Mouse (Mus musculus): ENCODE data around the gene Pdk1. TPM values are rescaled to one million over a fixed set of nuclear protein-coding genes. Genes with fewer than 3 reads are reported as not detected.
"Not testable (repeated sequence)": the region's sequence is repeated elsewhere in the genome, so short reads cannot be mapped to it uniquely, and the experiment has no call there.

Gene Pdk1
- total RNA-seq, 2 experiments from 2014 or later: 44.3 to 46.0 TPM

GRCm38 (mm10) chr2:71913911-71914310 is 40.9 kb downstream of the Pdk1 start:
- intact Hi-C loops (cut with DNase I): no loop called here
- no peak for DNase-seq (ENCODE audit: low spot score in 2 of 2)

- intact Hi-C loops (cut with DNase I): no loop called here
- DNase-seq (ENCODE audit: low spot score in 2 of 2): no peak
Measured at GRCm38 (mm10) chr2:71919227-71919647, 46.2 kb downstream of the Pdk1 start.

- intact Hi-C loops (cut with DNase I): not testable (repeated sequence)
Measured at GRCm38 (mm10) chr2:71924931-71925330, 51.9 kb downstream of the Pdk1 start.

GRCm38 (mm10) chr2:71934046-71934445 is 61.0 kb downstream of the Pdk1 start:
- intact Hi-C loops (cut with DNase I): no loop called here
- DNase-seq (ENCODE audit: low spot score in 2 of 2): no peak

More at GRCm38 (mm10) chr2:71924931-71925330, 51.9 kb downstream of the Pdk1 start:
- DNase-seq (ENCODE audit: low spot score in 2 of 2): not testable (repeated sequence)

- intact Hi-C loops (cut with DNase I): no loop called here
- DNase-seq (ENCODE audit: low spot score in 2 of 2): no peak
Measured at GRCm38 (mm10) chr2:71936711-71937110, 63.7 kb downstream of the Pdk1 start.

- DNase-seq (ENCODE audit: low spot score in 2 of 2): no peak
- intact Hi-C loops (cut with DNase I): no loop called here
Measured at GRCm38 (mm10) chr2:71937649-71938308, 64.8 kb downstream of the Pdk1 start.

GRCm38 (mm10) chr2:71938716-71939393 is 65.8 kb downstream of the Pdk1 start:
- no peak for DNase-seq (ENCODE audit: low spot score in 2 of 2)
- intact Hi-C loops (cut with DNase I): no loop called here

- intact Hi-C loops (cut with DNase I): no loop called here
- DNase-seq (ENCODE audit: low spot score in 2 of 2): no peak
Measured at GRCm38 (mm10) chr2:71941005-71941720, 68.1 kb downstream of the Pdk1 start.

- intact Hi-C loops (cut with DNase I): no loop called here
- no peak for DNase-seq (ENCODE audit: low spot score in 2 of 2)
Measured at GRCm38 (mm10) chr2:71941721-71942087, 68.7 kb downstream of the Pdk1 start.

- intact Hi-C loops (cut with DNase I): loop anchor here (5.0 to 10.0 kb wide), 2 partner anchors 109 to 366 kb away; no protein-coding TSS in a partner anchor
Measured at GRCm38 (mm10) chr2:71951212-71951611, 78.2 kb downstream of the Pdk1 start.

More at GRCm38 (mm10) chr2:71951212-71951611, 78.2 kb downstream of the Pdk1 start:
- no peak for DNase-seq (ENCODE audit: low spot score in 2 of 2)

Other genes starting within 250 kb of the Pdk1 start
- gene Itga6, start 127.6 kb upstream of the Pdk1 start, total RNA-seq (2021): 10 to 100 TPM; 27.1 to 29.7 TPM
- gene Rapgef4, start 108.0 kb downstream of the Pdk1 start, total RNA-seq (2021): 100 to 1,000 TPM; 207 to 220 TPM